Mouse (Mus musculus) limb, embryonic 12.5 days (tissue): Measurements from ENCODE around the gene Fndc7. TPM values are rescaled to one million over a fixed set of nuclear protein-coding genes. Genes with fewer than 3 reads are reported as not detected.
"Not testable (repeated sequence)": the region's sequence is repeated elsewhere in the genome, so short reads cannot be mapped to it uniquely, and the experiment has no call there.

Source experiments
- ATAC-seq: fragments of 200-750 bp; cut with Nextera tagmentation; 2 replicates; pipeline ENCODE4 v1.8.0; 2017; ENCODE audit warnings: low read depth, moderate TSS enrichment; ENCODE audit not compliant: insufficient number of reproducible peaks, insufficient read depth, low FRiP score, low TSS enrichment
- H3K27ac ChIP-seq: fragments of 300-500 bp; sonication (generic); 2 replicates; pipeline ENCODE4 v1.5.1; 2016; ENCODE audit warnings: mild to moderate bottlenecking, moderate library complexity
- H3K27me3 ChIP-seq: fragments of 300-500 bp; sonication (generic); 2 replicates; pipeline ENCODE4 v1.6.1; 2016; ENCODE audit warnings: mild to moderate bottlenecking, moderate library complexity
- H3K36me3 ChIP-seq: fragments of 300-500 bp; sonication (generic); 2 replicates; pipeline ENCODE4 v1.6.1; 2016; ENCODE audit warnings: mild to moderate bottlenecking, moderate library complexity
- H3K4me1 ChIP-seq: fragments of 300-500 bp; sonication (generic); replicated peaks from 2 replicates; pipeline ENCODE4 v1.6.1; 2016
- H3K4me2 ChIP-seq: fragments of 300-500 bp; sonication (generic); 2 replicates; pipeline ENCODE4 v1.6.1; 2016; ENCODE audit warnings: mild to moderate bottlenecking, moderate library complexity
- H3K4me3 ChIP-seq: fragments of 300-500 bp; sonication (generic); replicated peaks from 2 replicates; pipeline ENCODE4 v1.5.1; 2016; ENCODE audit warnings: mild to moderate bottlenecking
- H3K9ac ChIP-seq: fragments of 300-500 bp; sonication (generic); replicated peaks from 2 replicates; pipeline ENCODE4 v1.6.1; 2016; ENCODE audit warnings: mild to moderate bottlenecking, moderate library complexity
- H3K9me3 ChIP-seq: fragments of 300-500 bp; sonication (generic); 2 replicates; pipeline ENCODE4 v1.6.1; 2016; ENCODE audit warnings: mild to moderate bottlenecking, moderate library complexity
- WGBS: fragments of 180-500 bp; shearing (Covaris S2); methylation state at CpG from one replicate; pipeline ENCODE4 v1.1.7; 2016; 5-methylcytosine and 5-hydroxymethylcytosine counted together
- polyA plus RNA-seq: library from polyadenylated mRNA; unstranded; fragments of >200 nt; fragmentation: Nextera tagmentation; extraction: Ambion mirVana; gene quantifications from 2 replicates; pipeline ENCODE4 v1.2.1, GENCODE M21; 2016

Fndc7 gene
- polyA plus RNA-seq, 1 experiment from 2014 or later: 0.13 TPM

- Histone ChIP-seq H3K36me3 (no peaks in the 10 kb centered on the region), H3K4me3 (no peak overlapping the region), H3K27ac (no peak overlapping the region), H3K9me3 (0 out of 2 replicates have a peak, but pooled peaks cover 3% of the 10 kb centered on the region), H3K9ac (no peak overlapping the region), H3K27me3 (no peaks in the 10 kb centered on the region), H3K4me1 (no peaks in the 10 kb centered on the region), H3K4me2 (no peak overlapping the region)
- WGBS: 92% methylated on average over 3 of the region's 3 CpGs
- no peak for ATAC-seq
These were observed 24.1 kb downstream of the Fndc7 start for GRCm38 (mm10) chr3:108865676-108866075.

GRCm38 (mm10) chr3:108865129-108865528, 24.7 kb downstream of the Fndc7 start:
- no peaks in the 10 kb centered on the region for H3K4me1 ChIP-seq
- 0 out of 2 replicates have a peak, but pooled peaks cover 3% of the 10 kb centered on the region for H3K9me3 ChIP-seq
- no peak overlapping the region for H3K4me2 ChIP-seq
- 45% methylated on average over 3 of the region's 3 CpGs for WGBS
- no peak for ATAC-seq
- H3K4me3 ChIP-seq: no peak overlapping the region
- H3K9ac ChIP-seq: no peak overlapping the region
- no peaks in the 10 kb centered on the region for H3K36me3 ChIP-seq
- no peaks in the 10 kb centered on the region for H3K27me3 ChIP-seq
- H3K27ac ChIP-seq: no peak overlapping the region

GRCm38 (mm10) chr3:108863091-108863490, 26.7 kb downstream of the Fndc7 start:
- no peaks in the 10 kb centered on the region for H3K27me3 ChIP-seq
- no peak overlapping the region for H3K27ac ChIP-seq
- H3K4me2 ChIP-seq: no peak overlapping the region
- no peak overlapping the region for H3K9ac ChIP-seq
- no peak for ATAC-seq
- peaks cover 16% of the 10 kb centered on the region; the same call in 1 of the 2 replicates for H3K4me1 ChIP-seq
- no peaks in the 10 kb centered on the region for H3K36me3 ChIP-seq
- 0 out of 2 replicates have a peak, but pooled peaks cover 3% of the 10 kb centered on the region for H3K9me3 ChIP-seq
- H3K4me3 ChIP-seq: no peak overlapping the region
- WGBS: 84% methylated on average over 10 of the region's 10 CpGs

GRCm38 (mm10) chr3:108862282-108862681, 27.5 kb downstream of the Fndc7 start:
- ATAC-seq, H3K36me3 ChIP-seq, H3K27me3 ChIP-seq, H3K4me3 ChIP-seq, H3K9ac ChIP-seq, H3K9me3 ChIP-seq, H3K4me2 ChIP-seq: not testable (repeated sequence)
- H3K4me1 ChIP-seq: peaks cover 20% of the 10 kb centered on the region; the same call in 1 of the 2 replicates
- 0 out of 2 replicates have a peak overlapping the region, but pooled peaks have one; percentile 12 for H3K27ac ChIP-seq
- WGBS: 84% methylated on average over 4 of the region's 4 CpGs

- Histone ChIP-seq H3K4me1 (peaks cover 29% of the 10 kb centered on the region), H3K36me3 (no peaks in the 10 kb centered on the region), H3K27ac (no peak overlapping the region), H3K4me2 (no peak overlapping the region), H3K9me3 (0 out of 2 replicates have a peak, but pooled peaks cover 3% of the 10 kb centered on the region), H3K27me3 (no peaks in the 10 kb centered on the region), H3K9ac (no peak overlapping the region), H3K4me3 (no peak overlapping the region)
- 71% methylated on average over 2 of the region's 2 CpGs for WGBS
- no peak for ATAC-seq
These were observed 29.0 kb downstream of the Fndc7 start for GRCm38 (mm10) chr3:108860786-108861185.

- Histone ChIP-seq H3K27ac (peak overlapping the region; percentile 77), H3K4me1 (peaks cover 29% of the 10 kb centered on the region), H3K27me3 (no peaks in the 10 kb centered on the region), H3K4me3 (no peak overlapping the region), H3K9ac (no peak overlapping the region), H3K4me2 (peak overlapping the region; percentile 1; the same call in 1 of the 2 replicates), H3K36me3 (no peaks in the 10 kb centered on the region), H3K9me3 (0 out of 2 replicates have a peak, but pooled peaks cover 3% of the 10 kb centered on the region)
- WGBS: 27% methylated on average over 7 of the region's 7 CpGs
- peak; percentile 84 for ATAC-seq
These were observed 31.5 kb downstream of the Fndc7 start for GRCm38 (mm10) chr3:108858231-108858770.

- Histone ChIP-seq H3K4me2 (0 out of 2 replicates have a peak overlapping the region, but pooled peaks have one; percentile 1), H3K27me3 (no peaks in the 10 kb centered on the region), H3K36me3 (no peaks in the 10 kb centered on the region), H3K9me3 (0 out of 2 replicates have a peak, but pooled peaks cover 3% of the 10 kb centered on the region), H3K9ac (no peak overlapping the region), H3K27ac (peak overlapping the region; percentile 77), H3K4me3 (no peak overlapping the region), H3K4me1 (peaks cover 29% of the 10 kb centered on the region)
- ATAC-seq: peak; percentile 9; the same call in 1 of the 2 replicates
- 61% methylated on average over 1 of the region's 1 CpGs for WGBS
These were observed 32.1 kb downstream of the Fndc7 start for GRCm38 (mm10) chr3:108857714-108858113.

- ATAC-seq: no peak
- WGBS: 25% methylated on average over 3 of the region's 3 CpGs
These were observed 32.7 kb downstream of the Fndc7 start for GRCm38 (mm10) chr3:108857124-108857470.

GRCm38 (mm10) chr3:108856386-108857123, 33.3 kb downstream of the Fndc7 start:
- no peak for ATAC-seq
- no peaks in the 10 kb centered on the region for H3K9me3 ChIP-seq
- H3K27me3 ChIP-seq: no peaks in the 10 kb centered on the region
- H3K4me3 ChIP-seq: no peak overlapping the region
- no peak overlapping the region for H3K4me2 ChIP-seq
- WGBS: 44% methylated on average over 8 of the region's 8 CpGs
- H3K9ac ChIP-seq: no peak overlapping the region
- H3K36me3 ChIP-seq: no peaks in the 10 kb centered on the region
- H3K4me1 ChIP-seq: peaks cover 29% of the 10 kb centered on the region
- H3K27ac ChIP-seq: peak overlapping the region; percentile 47; the same call in 1 of the 2 replicates

More at GRCm38 (mm10) chr3:108857124-108857470, 32.7 kb downstream of the Fndc7 start:
- H3K4me2 ChIP-seq: no peak overlapping the region
- H3K27ac ChIP-seq: peak overlapping the region; percentile 47; the same call in 1 of the 2 replicates
- peaks cover 29% of the 10 kb centered on the region for H3K4me1 ChIP-seq
- H3K9me3 ChIP-seq: 0 out of 2 replicates have a peak, but pooled peaks cover 3% of the 10 kb centered on the region
- H3K27me3 ChIP-seq: no peaks in the 10 kb centered on the region
- no peaks in the 10 kb centered on the region for H3K36me3 ChIP-seq
- no peak overlapping the region for H3K9ac ChIP-seq
- H3K4me3 ChIP-seq: no peak overlapping the region

GRCm38 (mm10) chr3:108855864-108856263, 33.9 kb downstream of the Fndc7 start:
- H3K4me3 ChIP-seq: no peak overlapping the region
- H3K9me3 ChIP-seq: no peaks in the 10 kb centered on the region
- no peak for ATAC-seq
- WGBS: 76% methylated on average over 10 of the region's 10 CpGs
- no peak overlapping the region for H3K9ac ChIP-seq
- H3K27ac ChIP-seq: peak overlapping the region; percentile 18; the same call in 1 of the 2 replicates
- H3K36me3 ChIP-seq: no peaks in the 10 kb centered on the region
- no peaks in the 10 kb centered on the region for H3K27me3 ChIP-seq
- H3K4me2 ChIP-seq: no peak overlapping the region
- H3K4me1 ChIP-seq: peaks cover 29% of the 10 kb centered on the region

- peaks cover 29% of the 10 kb centered on the region for H3K4me1 ChIP-seq
- no peak overlapping the region for H3K27ac ChIP-seq
- no peak overlapping the region for H3K4me3 ChIP-seq
- WGBS: 61% methylated on average over 12 of the region's 12 CpGs
- no peaks in the 10 kb centered on the region for H3K9me3 ChIP-seq
- no peak for ATAC-seq
- H3K4me2 ChIP-seq: no peak overlapping the region
- H3K36me3 ChIP-seq: no peaks in the 10 kb centered on the region
- H3K27me3 ChIP-seq: no peaks in the 10 kb centered on the region
- no peak overlapping the region for H3K9ac ChIP-seq
These were observed 34.4 kb downstream of the Fndc7 start for GRCm38 (mm10) chr3:108855371-108855770.
